Mouse (Mus musculus) retina, postnatal 7 days (tissue): ENCODE measurements at regions not wholly inside any gene's neighbourhood (a gene's known extent, or its start where the extent isn't known, plus 50 kb on each side); places are given as distances from the start of the nearest gene placed in this dataset.

Experiments
- DNase-seq: peaks from one replicate; pipeline ENCODE4 v3.0.0-alpha.2; 2012; ENCODE audit warnings: low read depth, low spot score

- DNase-seq, result no peak
Observed at GRCm38 (mm10) chr13:52085110-52085509, 238.6 kb downstream of the Gadd45g start.

GRCm38 (mm10) chr13:52088319-52088718, 241.8 kb downstream of the Gadd45g start:
- DNase-seq, result no peak

GRCm38 (mm10) chr13:52090365-52090764, 243.9 kb downstream of the Gadd45g start:
- DNase-seq, result no peak

- no peak for DNase-seq
Observed at GRCm38 (mm10) chr13:52094785-52095184, 248.3 kb downstream of the Gadd45g start.

- DNase-seq, result no peak
Observed at GRCm38 (mm10) chr13:52096506-52096905, 250.0 kb downstream of the Gadd45g start.

- no peak for DNase-seq
Observed at GRCm38 (mm10) chr13:52105989-52106642, 259.6 kb downstream of the Gadd45g start.

GRCm38 (mm10) chr13:52108349-52108921, 262.0 kb downstream of the Gadd45g start:
- no peak for DNase-seq

- peak; percentile 13 for DNase-seq
Observed at GRCm38 (mm10) chr13:52109039-52109759, 262.7 kb downstream of the Gadd45g start.

- no peak for DNase-seq
Observed at GRCm38 (mm10) chr13:52110750-52111149, 264.3 kb downstream of the Gadd45g start.

- DNase-seq, result no peak
Observed at GRCm38 (mm10) chr13:52113549-52113948, 267.1 kb downstream of the Gadd45g start.

GRCm38 (mm10) chr13:52114431-52114830, 268.0 kb downstream of the Gadd45g start:
- DNase-seq, result no peak

GRCm38 (mm10) chr13:52114962-52115361, 268.5 kb downstream of the Gadd45g start:
- no peak for DNase-seq

GRCm38 (mm10) chr13:52116241-52116640, 269.8 kb downstream of the Gadd45g start:
- no peak for DNase-seq

- DNase-seq, result no peak
Observed at GRCm38 (mm10) chr13:52116756-52117155, 270.3 kb downstream of the Gadd45g start.

GRCm38 (mm10) chr13:52120795-52121194, 274.3 kb downstream of the Gadd45g start:
- no peak for DNase-seq

GRCm38 (mm10) chr13:52125037-52125436, 278.6 kb downstream of the Gadd45g start:
- no peak for DNase-seq

- no peak for DNase-seq
Observed at GRCm38 (mm10) chr13:52127751-52128150, 281.3 kb downstream of the Gadd45g start.

- no peak for DNase-seq
Observed at GRCm38 (mm10) chr13:52129466-52129865, 283.0 kb downstream of the Gadd45g start.

- no peak for DNase-seq
Observed at GRCm38 (mm10) chr13:52133202-52133601, 286.7 kb downstream of the Gadd45g start.

GRCm38 (mm10) chr13:52138331-52138945, 292.0 kb downstream of the Gadd45g start:
- no peak for DNase-seq

- DNase-seq, result no peak
Observed at GRCm38 (mm10) chr13:52139140-52139809, 292.8 kb downstream of the Gadd45g start.

GRCm38 (mm10) chr13:52140221-52140620, 293.7 kb downstream of the Gadd45g start:
- no peak for DNase-seq
